Mouse (Mus musculus): ENCODE data around the gene Igf2. TPM values are rescaled to one million over a fixed set of nuclear protein-coding genes. Genes with fewer than 3 reads are reported as not detected.

Gene Igf2
- polyA plus RNA-seq, 1 experiment from 2014 or later: 788 TPM

- ATAC-seq (ENCODE audit: insufficient read depth, low FRiP score): no peak
- no peak overlapping the region for H3K27ac ChIP-seq (ENCODE audit: low read length)
Measured at GRCm38 (mm10) chr7:142655633-142656032, 11.0 kb downstream of the Igf2 start.

GRCm38 (mm10) chr7:142653726-142654125 lies 12.9 kb downstream of the Igf2 start:
- Histone ChIP-seq H3K9me3 (replicated peaks; ENCODE audit: control insufficient read depth, low read length) (no peaks in the 10 kb centered on the region), H3K4me2 (ENCODE audit: low read depth, low read length) (no peak overlapping the region), H3K36me3 (ENCODE audit: control insufficient read depth, insufficient read depth, low read length) (0 out of 2 replicates have a peak, but pooled peaks cover 8% of the 10 kb centered on the region), H3K27me3 (ENCODE audit: control insufficient read depth, insufficient read depth, low read length) (peaks cover 27% of the 10 kb centered on the region), H3K4me1 (ENCODE audit: control insufficient read depth, insufficient read depth, low read length) (no peaks in the 10 kb centered on the region), H3K27ac (ENCODE audit: low read length) (no peak overlapping the region; the same call in 1 of the 2 replicates), H3K9ac (ENCODE audit: low read length) (no peak overlapping the region), H3K4me3 (replicated peaks; ENCODE audit: low read length) (no peak overlapping the region)
- 24% methylated on average over 18 of the region's 18 CpGs for WGBS
- ATAC-seq (ENCODE audit: insufficient read depth, low FRiP score): no peak

More at GRCm38 (mm10) chr7:142655633-142656032, 11.0 kb downstream of the Igf2 start:
- H3K9me3 ChIP-seq (replicated peaks; ENCODE audit: control insufficient read depth, low read length): no peaks in the 10 kb centered on the region
- no peaks in the 10 kb centered on the region; the same call in 1 of the 2 replicates for H3K4me1 ChIP-seq (ENCODE audit: control insufficient read depth, insufficient read depth, low read length)
- H3K27me3 ChIP-seq (ENCODE audit: control insufficient read depth, insufficient read depth, low read length): peaks cover 44% of the 10 kb centered on the region
- H3K36me3 ChIP-seq (ENCODE audit: control insufficient read depth, insufficient read depth, low read length): 0 out of 2 replicates have a peak, but pooled peaks cover 8% of the 10 kb centered on the region
- WGBS: 19% methylated on average over 11 of the region's 11 CpGs
- peak overlapping the region; percentile 61 for H3K4me2 ChIP-seq (ENCODE audit: low read depth, low read length)
- peak overlapping the region; percentile 60 for H3K4me3 ChIP-seq (replicated peaks; ENCODE audit: low read length)
- H3K9ac ChIP-seq (ENCODE audit: low read length): peak overlapping the region; percentile 75

- Histone ChIP-seq H3K27me3 (ENCODE audit: control insufficient read depth, insufficient read depth, low read length) (no peaks in the 10 kb centered on the region), H3K36me3 (ENCODE audit: control insufficient read depth, insufficient read depth, low read length) (no peaks in the 10 kb centered on the region), H3K4me2 (ENCODE audit: low read depth, low read length) (no peak overlapping the region), H3K27ac (ENCODE audit: low read length) (no peak overlapping the region), H3K9me3 (replicated peaks; ENCODE audit: control insufficient read depth, low read length) (no peaks in the 10 kb centered on the region), H3K4me3 (replicated peaks; ENCODE audit: low read length) (no peak overlapping the region), H3K4me1 (ENCODE audit: control insufficient read depth, insufficient read depth, low read length) (no peaks in the 10 kb centered on the region), H3K9ac (ENCODE audit: low read length) (peak overlapping the region; percentile 13; the same call in 1 of the 2 replicates)
- ATAC-seq (ENCODE audit: insufficient read depth, low FRiP score): no peak
- WGBS: 38% methylated on average over 6 of the region's 6 CpGs
Measured at GRCm38 (mm10) chr7:142646676-142647075, 19.9 kb downstream of the Igf2 start.

- ATAC-seq (ENCODE audit: insufficient read depth, low FRiP score): no peak
- H3K4me3 ChIP-seq (replicated peaks; ENCODE audit: low read length): no peak overlapping the region
- H3K36me3 ChIP-seq (ENCODE audit: control insufficient read depth, insufficient read depth, low read length): no peaks in the 10 kb centered on the region
- H3K9me3 ChIP-seq (replicated peaks; ENCODE audit: control insufficient read depth, low read length): no peaks in the 10 kb centered on the region
- H3K9ac ChIP-seq (ENCODE audit: low read length): no peak overlapping the region
- no peak overlapping the region for H3K4me2 ChIP-seq (ENCODE audit: low read depth, low read length)
- H3K27me3 ChIP-seq (ENCODE audit: control insufficient read depth, insufficient read depth, low read length): no peaks in the 10 kb centered on the region
- H3K27ac ChIP-seq (ENCODE audit: low read length): no peak overlapping the region
- no peaks in the 10 kb centered on the region for H3K4me1 ChIP-seq (ENCODE audit: control insufficient read depth, insufficient read depth, low read length)
- 35% methylated on average over 5 of the region's 5 CpGs for WGBS
Measured at GRCm38 (mm10) chr7:142645045-142645444, 21.6 kb downstream of the Igf2 start.

GRCm38 (mm10) chr7:142636178-142636577 lies 30.4 kb downstream of the Igf2 start:
- H3K4me3 ChIP-seq (replicated peaks; ENCODE audit: low read length): no peak overlapping the region
- no peaks in the 10 kb centered on the region for H3K36me3 ChIP-seq (ENCODE audit: control insufficient read depth, insufficient read depth, low read length)
- 0 out of 2 replicates have a peak, but pooled peaks cover 6% of the 10 kb centered on the region for H3K4me1 ChIP-seq (ENCODE audit: control insufficient read depth, insufficient read depth, low read length)
- H3K27me3 ChIP-seq (ENCODE audit: control insufficient read depth, insufficient read depth, low read length): no peaks in the 10 kb centered on the region
- no peaks in the 10 kb centered on the region for H3K9me3 ChIP-seq (replicated peaks; ENCODE audit: control insufficient read depth, low read length)
- H3K4me2 ChIP-seq (ENCODE audit: low read depth, low read length): no peak overlapping the region
- no peak overlapping the region for H3K9ac ChIP-seq (ENCODE audit: low read length)
- H3K27ac ChIP-seq (ENCODE audit: low read length): no peak overlapping the region
- ATAC-seq (ENCODE audit: insufficient read depth, low FRiP score): no peak

GRCm38 (mm10) chr7:142630691-142631090 lies 35.9 kb downstream of the Igf2 start:
- H3K4me1 ChIP-seq (ENCODE audit: control insufficient read depth, insufficient read depth, low read length): 0 out of 2 replicates have a peak, but pooled peaks cover 3% of the 10 kb centered on the region
- no peak overlapping the region for H3K9ac ChIP-seq (ENCODE audit: low read length)
- no peak overlapping the region for H3K4me3 ChIP-seq (replicated peaks; ENCODE audit: low read length)
- H3K9me3 ChIP-seq (replicated peaks; ENCODE audit: control insufficient read depth, low read length): no peaks in the 10 kb centered on the region
- H3K27me3 ChIP-seq (ENCODE audit: control insufficient read depth, insufficient read depth, low read length): no peaks in the 10 kb centered on the region
- no peak overlapping the region for H3K27ac ChIP-seq (ENCODE audit: low read length)
- no peak for ATAC-seq (ENCODE audit: insufficient read depth, low FRiP score)
- H3K36me3 ChIP-seq (ENCODE audit: control insufficient read depth, insufficient read depth, low read length): no peaks in the 10 kb centered on the region
- WGBS: 76% methylated on average over 10 of the region's 10 CpGs
- no peak overlapping the region for H3K4me2 ChIP-seq (ENCODE audit: low read depth, low read length)

- no peaks in the 10 kb centered on the region for H3K9me3 ChIP-seq (replicated peaks; ENCODE audit: control insufficient read depth, low read length)
- no peak overlapping the region for H3K27ac ChIP-seq (ENCODE audit: low read length)
- H3K4me3 ChIP-seq (replicated peaks; ENCODE audit: low read length): no peak overlapping the region
- no peaks in the 10 kb centered on the region for H3K27me3 ChIP-seq (ENCODE audit: control insufficient read depth, insufficient read depth, low read length)
- no peaks in the 10 kb centered on the region for H3K36me3 ChIP-seq (ENCODE audit: control insufficient read depth, insufficient read depth, low read length)
- 69% methylated on average over 6 of the region's 6 CpGs for WGBS
- no peak overlapping the region for H3K9ac ChIP-seq (ENCODE audit: low read length)
- 0 out of 2 replicates have a peak, but pooled peaks cover 3% of the 10 kb centered on the region for H3K4me1 ChIP-seq (ENCODE audit: control insufficient read depth, insufficient read depth, low read length)
- no peak for ATAC-seq (ENCODE audit: insufficient read depth, low FRiP score)
- no peak overlapping the region for H3K4me2 ChIP-seq (ENCODE audit: low read depth, low read length)
Measured at GRCm38 (mm10) chr7:142629806-142630205, 36.8 kb downstream of the Igf2 start.

- H3K9ac ChIP-seq (ENCODE audit: low read length): no peak overlapping the region
- no peak overlapping the region for H3K4me3 ChIP-seq (replicated peaks; ENCODE audit: low read length)
- H3K36me3 ChIP-seq (ENCODE audit: control insufficient read depth, insufficient read depth, low read length): no peaks in the 10 kb centered on the region
- WGBS: 68% methylated on average over 4 of the region's 4 CpGs
- ATAC-seq (ENCODE audit: insufficient read depth, low FRiP score): no peak
- H3K4me2 ChIP-seq (ENCODE audit: low read depth, low read length): no peak overlapping the region
- no peaks in the 10 kb centered on the region for H3K9me3 ChIP-seq (replicated peaks; ENCODE audit: control insufficient read depth, low read length)
- H3K4me1 ChIP-seq (ENCODE audit: control insufficient read depth, insufficient read depth, low read length): no peaks in the 10 kb centered on the region
- H3K27ac ChIP-seq (ENCODE audit: low read length): no peak overlapping the region
- H3K27me3 ChIP-seq (ENCODE audit: control insufficient read depth, insufficient read depth, low read length): no peaks in the 10 kb centered on the region
Measured at GRCm38 (mm10) chr7:142622180-142622579, 44.4 kb downstream of the Igf2 start.

GRCm38 (mm10) chr7:142613077-142613476 lies 53.5 kb downstream of the Igf2 start:
- no peak overlapping the region for H3K4me2 ChIP-seq (ENCODE audit: low read depth, low read length)
- H3K4me3 ChIP-seq (replicated peaks; ENCODE audit: low read length): no peak overlapping the region
- WGBS: 61% methylated on average over 2 of the region's 2 CpGs
- no peak overlapping the region for H3K27ac ChIP-seq (ENCODE audit: low read length)
- H3K9ac ChIP-seq (ENCODE audit: low read length): no peak overlapping the region
- H3K9me3 ChIP-seq (replicated peaks; ENCODE audit: control insufficient read depth, low read length): no peaks in the 10 kb centered on the region
- no peak for ATAC-seq (ENCODE audit: insufficient read depth, low FRiP score)
- H3K36me3 ChIP-seq (ENCODE audit: control insufficient read depth, insufficient read depth, low read length): no peaks in the 10 kb centered on the region
- peaks cover 14% of the 10 kb centered on the region for H3K4me1 ChIP-seq (ENCODE audit: control insufficient read depth, insufficient read depth, low read length)
- no peaks in the 10 kb centered on the region for H3K27me3 ChIP-seq (ENCODE audit: control insufficient read depth, insufficient read depth, low read length)
